Mouse (Mus musculus): ENCODE results near the gene Kif22. TPM values are rescaled to one million over a fixed set of nuclear protein-coding genes. Genes with fewer than 3 reads are reported as not detected.

The Kif22 gene
- polyA plus RNA-seq, 1 experiment from 2014 or later: 153 TPM

DNA sequence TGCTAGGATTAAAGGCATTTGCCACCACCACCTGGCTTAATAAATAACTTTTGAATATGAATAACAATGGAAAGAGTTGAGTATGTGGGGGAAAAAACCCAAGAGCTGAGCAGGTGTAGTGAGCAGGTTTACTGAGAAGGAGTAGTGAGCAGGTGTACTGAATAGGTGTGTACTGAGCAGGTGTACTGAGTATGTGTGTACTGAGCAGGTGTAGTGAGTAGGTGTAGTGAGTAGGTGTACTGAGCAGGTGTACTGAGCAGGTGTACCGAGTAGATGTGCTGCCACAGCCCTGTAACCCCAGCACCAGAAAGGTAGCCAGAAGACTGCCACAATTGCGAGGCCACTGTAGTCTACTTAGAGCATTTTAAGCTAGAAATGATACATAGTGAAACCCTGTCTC lies 42.5 kb upstream of the Kif22 start:
- WGBS: 65% methylated on average over 2 of the region's 2 CpGs
- H3K4me1 ChIP-seq (replicated peaks; ENCODE audit: control insufficient read depth, insufficient read depth, low read length): no peaks in the 10 kb centered on the region; the same call in 1 of the 2 replicates
- H3K4me2 ChIP-seq (ENCODE audit: low read depth, low read length): no peak overlapping the region
- no peak for ATAC-seq (ENCODE audit: low read depth)
- H3K27me3 ChIP-seq (ENCODE audit: control insufficient read depth, insufficient read depth, low read depth, low read length): no peaks in the 10 kb centered on the region
- H3K9ac ChIP-seq (ENCODE audit: low read length): no peak overlapping the region
- no peaks in the 10 kb centered on the region for H3K36me3 ChIP-seq (ENCODE audit: control insufficient read depth, insufficient read depth, low read length)
- H3K9me3 ChIP-seq (ENCODE audit: control insufficient read depth, low read length): no peaks in the 10 kb centered on the region
- H3K4me3 ChIP-seq (ENCODE audit: low read length): no peak overlapping the region
- no peak overlapping the region for H3K27ac ChIP-seq (ENCODE audit: low read length)

DNA sequence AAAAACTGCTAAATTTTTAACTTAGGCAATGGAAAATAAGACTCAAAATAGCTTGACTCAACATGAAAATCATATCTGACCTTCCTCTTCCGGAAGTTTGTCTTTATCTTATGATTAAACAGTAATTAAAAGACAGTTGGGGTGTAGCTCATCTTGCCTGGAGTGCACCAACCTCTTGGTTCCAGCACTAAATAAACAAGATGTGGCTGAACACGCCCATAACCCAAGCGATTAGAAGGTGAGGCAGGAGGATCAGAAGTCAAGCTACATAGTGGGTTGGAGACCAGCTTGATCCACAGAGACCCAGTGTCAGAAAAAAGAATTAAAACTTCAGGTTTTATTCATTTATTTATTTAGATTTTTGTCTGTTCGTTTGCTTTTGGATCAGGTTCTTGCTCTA lies 41.4 kb upstream of the Kif22 start:
- WGBS: 68% methylated on average over 4 of the region's 4 CpGs
- ATAC-seq (ENCODE audit: low read depth): no peak
- no peak overlapping the region for H3K9ac ChIP-seq (ENCODE audit: low read length)
- H3K4me2 ChIP-seq (ENCODE audit: low read depth, low read length): no peak overlapping the region
- H3K27ac ChIP-seq (ENCODE audit: low read length): no peak overlapping the region
- no peaks in the 10 kb centered on the region for H3K36me3 ChIP-seq (ENCODE audit: control insufficient read depth, insufficient read depth, low read length)
- H3K9me3 ChIP-seq (ENCODE audit: control insufficient read depth, low read length): no peaks in the 10 kb centered on the region
- H3K4me1 ChIP-seq (replicated peaks; ENCODE audit: control insufficient read depth, insufficient read depth, low read length): no peaks in the 10 kb centered on the region
- no peak overlapping the region for H3K4me3 ChIP-seq (ENCODE audit: low read length)
- no peaks in the 10 kb centered on the region for H3K27me3 ChIP-seq (ENCODE audit: control insufficient read depth, insufficient read depth, low read depth, low read length)

DNA sequence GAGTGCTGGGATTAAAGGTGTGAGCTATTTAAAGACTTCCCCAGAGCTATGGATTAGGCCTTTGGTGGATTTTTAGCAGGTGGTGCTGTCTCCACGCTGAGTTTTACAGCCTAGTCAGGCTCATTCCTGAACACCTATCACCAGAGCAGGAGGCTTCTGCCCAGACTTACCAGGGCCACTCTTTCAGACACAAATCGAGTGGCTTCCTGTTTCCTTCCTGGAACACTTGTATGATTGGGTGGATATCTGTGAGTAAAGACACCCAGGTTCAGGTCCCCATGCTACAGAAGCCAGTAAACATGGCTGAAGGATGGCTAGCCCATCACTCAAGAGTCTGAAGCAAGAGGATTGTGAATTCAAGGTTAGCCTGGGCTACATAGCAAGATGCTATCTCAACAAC lies 40.7 kb upstream of the Kif22 start:
- H3K9me3 ChIP-seq (ENCODE audit: control insufficient read depth, low read length): no peaks in the 10 kb centered on the region
- no peak overlapping the region for H3K4me3 ChIP-seq (ENCODE audit: low read length)
- 49% methylated on average over 2 of the region's 2 CpGs for WGBS
- ATAC-seq (ENCODE audit: low read depth): no peak
- H3K4me2 ChIP-seq (ENCODE audit: low read depth, low read length): no peak overlapping the region
- no peaks in the 10 kb centered on the region for H3K36me3 ChIP-seq (ENCODE audit: control insufficient read depth, insufficient read depth, low read length)
- no peak overlapping the region for H3K9ac ChIP-seq (ENCODE audit: low read length)
- H3K27me3 ChIP-seq (ENCODE audit: control insufficient read depth, insufficient read depth, low read depth, low read length): no peaks in the 10 kb centered on the region
- H3K27ac ChIP-seq (ENCODE audit: low read length): no peak overlapping the region
- no peaks in the 10 kb centered on the region for H3K4me1 ChIP-seq (replicated peaks; ENCODE audit: control insufficient read depth, insufficient read depth, low read length)

DNA sequence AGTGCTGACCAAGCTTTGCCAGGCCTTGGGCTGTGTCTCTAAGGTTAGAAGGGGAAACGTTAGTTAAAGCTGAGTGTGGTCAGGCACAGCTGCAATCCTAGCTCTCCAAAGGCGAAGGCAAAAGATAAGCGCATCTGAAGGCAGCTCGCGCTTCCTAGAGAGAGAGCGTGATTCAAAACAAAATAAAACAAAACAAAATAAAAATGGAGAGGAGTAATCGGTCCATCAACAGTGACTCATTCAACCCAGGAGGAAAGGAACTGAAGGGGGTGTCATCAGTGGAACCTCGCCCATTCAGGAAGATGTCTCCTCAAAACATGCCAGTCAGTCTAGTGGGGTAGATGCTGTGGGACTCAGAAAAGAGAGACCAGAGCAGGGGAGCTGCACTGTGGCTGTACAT lies 40.0 kb upstream of the Kif22 start:
- ATAC-seq (ENCODE audit: low read depth): no peak
- Histone ChIP-seq H3K36me3 (ENCODE audit: control insufficient read depth, insufficient read depth, low read length) (no peaks in the 10 kb centered on the region), H3K27me3 (ENCODE audit: control insufficient read depth, insufficient read depth, low read depth, low read length) (no peaks in the 10 kb centered on the region), H3K27ac (ENCODE audit: low read length) (no peak overlapping the region), H3K4me2 (ENCODE audit: low read depth, low read length) (no peak overlapping the region), H3K9ac (ENCODE audit: low read length) (no peak overlapping the region), H3K9me3 (ENCODE audit: control insufficient read depth, low read length) (no peaks in the 10 kb centered on the region), H3K4me1 (replicated peaks; ENCODE audit: control insufficient read depth, insufficient read depth, low read length) (no peaks in the 10 kb centered on the region), H3K4me3 (ENCODE audit: low read length) (no peak overlapping the region)
- 70% methylated on average over 8 of the region's 8 CpGs for WGBS

GRCm38 (mm10) chr7:127080045-127080444 lies 37.8 kb upstream of the Kif22 start:
- H3K36me3 ChIP-seq (ENCODE audit: control insufficient read depth, insufficient read depth, low read length): no peaks in the 10 kb centered on the region
- H3K27ac ChIP-seq (ENCODE audit: low read length): no peak overlapping the region
- no peaks in the 10 kb centered on the region for H3K4me1 ChIP-seq (replicated peaks; ENCODE audit: control insufficient read depth, insufficient read depth, low read length)
- peaks cover 2% of the 10 kb centered on the region for H3K9me3 ChIP-seq (ENCODE audit: control insufficient read depth, low read length)
- no peaks in the 10 kb centered on the region for H3K27me3 ChIP-seq (ENCODE audit: control insufficient read depth, insufficient read depth, low read depth, low read length)
- no peak overlapping the region for H3K4me2 ChIP-seq (ENCODE audit: low read depth, low read length)
- no peak overlapping the region for H3K4me3 ChIP-seq (ENCODE audit: low read length)
- ATAC-seq (ENCODE audit: low read depth): no peak
- no peak overlapping the region for H3K9ac ChIP-seq (ENCODE audit: low read length)
- 52% methylated on average over 3 of the region's 3 CpGs for WGBS

- no peak overlapping the region for H3K27ac ChIP-seq (ENCODE audit: low read length)
- H3K4me3 ChIP-seq (ENCODE audit: low read length): no peak overlapping the region
- no peaks in the 10 kb centered on the region for H3K27me3 ChIP-seq (ENCODE audit: control insufficient read depth, insufficient read depth, low read depth, low read length)
- no peak overlapping the region for H3K9ac ChIP-seq (ENCODE audit: low read length)
- H3K4me1 ChIP-seq (replicated peaks; ENCODE audit: control insufficient read depth, insufficient read depth, low read length): no peaks in the 10 kb centered on the region
- H3K9me3 ChIP-seq (ENCODE audit: control insufficient read depth, low read length): peaks cover 4% of the 10 kb centered on the region
- ATAC-seq (ENCODE audit: low read depth): no peak
- H3K36me3 ChIP-seq (ENCODE audit: control insufficient read depth, insufficient read depth, low read length): no peaks in the 10 kb centered on the region
- no peak overlapping the region for H3K4me2 ChIP-seq (ENCODE audit: low read depth, low read length)
- WGBS: 86% methylated on average over 3 of the region's 3 CpGs
These were observed 35.4 kb upstream of the Kif22 start for GRCm38 (mm10) chr7:127077692-127078091.

DNA sequence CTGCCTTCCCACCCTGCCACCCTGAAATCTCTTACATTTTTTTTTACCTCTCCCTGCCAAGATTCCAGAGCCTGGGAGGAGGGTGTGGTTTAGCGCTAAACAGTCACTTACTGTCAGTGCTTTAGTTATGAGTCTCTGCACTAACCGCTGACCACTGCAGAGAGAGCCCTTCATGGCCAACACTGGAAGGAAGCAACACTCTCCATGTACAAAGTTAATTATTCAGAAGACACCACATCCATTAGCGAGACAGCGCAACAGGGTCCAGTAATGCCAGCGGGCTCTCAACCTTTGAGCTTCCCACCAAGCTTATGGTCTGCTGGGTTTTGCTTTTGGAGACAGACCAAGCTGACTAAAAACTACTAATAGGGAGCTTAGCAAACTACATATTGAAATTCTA lies 33.9 kb upstream of the Kif22 start:
- no peaks in the 10 kb centered on the region for H3K27me3 ChIP-seq (ENCODE audit: control insufficient read depth, insufficient read depth, low read depth, low read length)
- no peak for ATAC-seq (ENCODE audit: low read depth)
- H3K4me1 ChIP-seq (replicated peaks; ENCODE audit: control insufficient read depth, insufficient read depth, low read length): no peaks in the 10 kb centered on the region
- H3K36me3 ChIP-seq (ENCODE audit: control insufficient read depth, insufficient read depth, low read length): no peaks in the 10 kb centered on the region
- 86% methylated on average over 5 of the region's 5 CpGs for WGBS
- no peak overlapping the region for H3K4me2 ChIP-seq (ENCODE audit: low read depth, low read length)
- peaks cover 4% of the 10 kb centered on the region for H3K9me3 ChIP-seq (ENCODE audit: control insufficient read depth, low read length)
- no peak overlapping the region for H3K4me3 ChIP-seq (ENCODE audit: low read length)
- no peak overlapping the region for H3K9ac ChIP-seq (ENCODE audit: low read length)
- no peak overlapping the region for H3K27ac ChIP-seq (ENCODE audit: low read length)

- H3K27me3 ChIP-seq (ENCODE audit: control insufficient read depth, insufficient read depth, low read depth, low read length): no peaks in the 10 kb centered on the region
- no peak overlapping the region for H3K4me2 ChIP-seq (ENCODE audit: low read depth, low read length)
- ATAC-seq (ENCODE audit: low read depth): no peak
- no peak overlapping the region for H3K4me3 ChIP-seq (ENCODE audit: low read length)
- no peak overlapping the region for H3K9ac ChIP-seq (ENCODE audit: low read length)
- H3K36me3 ChIP-seq (ENCODE audit: control insufficient read depth, insufficient read depth, low read length): no peaks in the 10 kb centered on the region
- peaks cover 4% of the 10 kb centered on the region for H3K9me3 ChIP-seq (ENCODE audit: control insufficient read depth, low read length)
- H3K4me1 ChIP-seq (replicated peaks; ENCODE audit: control insufficient read depth, insufficient read depth, low read length): no peaks in the 10 kb centered on the region
- H3K27ac ChIP-seq (ENCODE audit: low read length): no peak overlapping the region
- WGBS: 78% methylated on average over 4 of the region's 4 CpGs
These were observed 30.9 kb upstream of the Kif22 start for GRCm38 (mm10) chr7:127073221-127073620.

GRCm38 (mm10) chr7:127070871-127071413 lies 28.7 kb upstream of the Kif22 start:
- H3K4me1 ChIP-seq (replicated peaks; ENCODE audit: control insufficient read depth, insufficient read depth, low read length): no peaks in the 10 kb centered on the region
- no peaks in the 10 kb centered on the region for H3K27me3 ChIP-seq (ENCODE audit: control insufficient read depth, insufficient read depth, low read depth, low read length)
- no peak overlapping the region for H3K4me2 ChIP-seq (ENCODE audit: low read depth, low read length)
- WGBS: 51% methylated on average over 4 of the region's 4 CpGs
- no peak overlapping the region for H3K27ac ChIP-seq (ENCODE audit: low read length)
- no peak overlapping the region for H3K4me3 ChIP-seq (ENCODE audit: low read length)
- peaks cover 4% of the 10 kb centered on the region for H3K9me3 ChIP-seq (ENCODE audit: control insufficient read depth, low read length)
- no peak for ATAC-seq (ENCODE audit: low read depth)
- no peak overlapping the region for H3K9ac ChIP-seq (ENCODE audit: low read length)
- H3K36me3 ChIP-seq (ENCODE audit: control insufficient read depth, insufficient read depth, low read length): no peaks in the 10 kb centered on the region

DNA sequence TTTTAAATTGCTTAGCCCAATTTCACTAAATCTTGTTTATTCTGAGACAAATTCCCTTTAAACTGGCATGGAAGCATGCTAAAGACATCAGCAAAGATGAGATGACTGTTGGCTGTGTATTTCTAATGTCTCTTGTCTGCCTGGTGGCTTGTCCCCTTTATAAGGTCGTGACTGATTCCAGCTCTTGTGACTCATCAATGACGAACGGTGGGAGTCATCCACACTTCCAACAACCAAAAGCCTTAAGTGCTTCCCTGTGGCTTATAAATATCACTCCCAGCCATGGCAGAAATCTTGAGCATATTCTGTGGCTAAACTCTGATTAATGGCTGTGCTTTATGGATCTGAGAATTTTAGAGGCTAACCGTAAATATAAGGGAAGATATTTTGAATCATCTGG lies 24.0 kb upstream of the Kif22 start:
- 69% methylated on average over 4 of the region's 4 CpGs for WGBS
- H3K9me3 ChIP-seq (ENCODE audit: control insufficient read depth, low read length): no peaks in the 10 kb centered on the region
- H3K4me2 ChIP-seq (ENCODE audit: low read depth, low read length): no peak overlapping the region
- no peak for ATAC-seq (ENCODE audit: low read depth)
- H3K4me3 ChIP-seq (ENCODE audit: low read length): no peak overlapping the region
- H3K36me3 ChIP-seq (ENCODE audit: control insufficient read depth, insufficient read depth, low read length): no peaks in the 10 kb centered on the region
- H3K9ac ChIP-seq (ENCODE audit: low read length): no peak overlapping the region
- no peak overlapping the region for H3K27ac ChIP-seq (ENCODE audit: low read length)
- no peaks in the 10 kb centered on the region for H3K27me3 ChIP-seq (ENCODE audit: control insufficient read depth, insufficient read depth, low read depth, low read length)
- no peaks in the 10 kb centered on the region for H3K4me1 ChIP-seq (replicated peaks; ENCODE audit: control insufficient read depth, insufficient read depth, low read length)
